In the genomic region with DNA sequence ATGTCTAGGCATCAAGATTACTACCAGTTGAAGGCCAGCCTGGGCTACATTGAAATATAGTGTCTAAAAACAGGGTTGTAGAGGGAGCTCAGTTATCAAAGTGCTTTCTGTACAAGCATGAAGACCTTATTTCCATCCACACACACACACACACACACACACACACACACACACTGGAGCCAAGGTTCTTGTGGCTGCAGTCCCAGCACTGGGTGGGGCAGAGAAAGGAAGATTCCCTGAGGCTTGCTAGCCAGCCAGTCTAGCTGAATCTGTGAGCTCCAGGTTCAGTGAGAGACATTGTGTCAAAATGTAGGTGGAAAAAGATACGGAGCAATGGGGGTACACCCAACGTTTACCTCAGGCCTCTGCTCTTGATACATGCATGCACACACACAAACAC, we compare ENCODE assay signal across 14 mouse cellular contexts. TPM values are rescaled to one million over a fixed set of nuclear protein-coding genes. Genes with fewer than 3 reads are reported as not detected.
DNase-seq lines count a peak whose midpoint lies in the region; ATAC-seq and TF ChIP-seq lines count a peak whose summit lies in the region.
"Had no signal": no experiment of that assay in that cellular context is flagged by ENCODE, and none has a peak within 500 bp of the region (broad histone marks: within the 10 kb centered on the region; RNA-seq: fewer than 3 reads in every experiment).

No protein-coding gene starts in this region.

- no peak overlapping the region for H3K9ac ChIP-seq in kidney, embryonic 15.5 days
- peak overlapping the region; percentile 2; the same call in 1 of the 2 replicates for H3K9ac ChIP-seq in hindbrain, embryonic 16.5 days (ENCODE audit: low read depth, low read length)
- H3K9ac ChIP-seq: limb, embryonic 13.5 days had no signal

- no peak overlapping the region for H3K4me2 ChIP-seq in kidney, embryonic 15.5 days
- H3K4me2 ChIP-seq in hindbrain, embryonic 16.5 days (ENCODE audit: low read length) = no peak overlapping the region
- H3K4me2 ChIP-seq: limb, embryonic 13.5 days had no signal

- WGBS in kidney, embryonic 15.5 days = 68% methylated on average over 2 of the region's 2 CpGs
- WGBS in hindbrain, embryonic 16.5 days = 61% methylated on average over 2 of the region's 2 CpGs

- H3K4me1 ChIP-seq in kidney, embryonic 15.5 days = peaks cover 49% of the 10 kb centered on the region
- peaks cover 10% of the 10 kb centered on the region for H3K4me1 ChIP-seq in hindbrain, embryonic 16.5 days (ENCODE audit: control insufficient read depth, insufficient read depth, low read depth, low read length)

- TF ChIP-seq CTCF in brain, embryonic 14.5 days (IDR thresholded peaks at IDR 0.05; ENCODE audit: borderline replicate concordance, extremely low read depth, insufficient read depth, insufficient read length) = no peak

- no peak overlapping the region for H3K4me3 ChIP-seq in kidney, embryonic 15.5 days (replicated peaks)
- no peak overlapping the region for H3K4me3 ChIP-seq in hindbrain, embryonic 16.5 days (ENCODE audit: low read length)
- H3K4me3 ChIP-seq: limb, embryonic 13.5 days had no signal

- no peak for DNase-seq in frontal cortex, adult 2 months (ENCODE audit: extremely low spot score in 1 of 2, low spot score in 1 of 2)
- no peak for DNase-seq in kidney, postnatal 14 days
- peak; percentile 62 for DNase-seq in brain, embryonic 14.5 days (ENCODE audit: low read depth)
- no peak for DNase-seq in cerebellum, adult 11-12 months
- DNase-seq in left cerebral cortex, adult 11 months (ENCODE audit: low spot score) = no peak
- DNase-seq: adrenal gland, postnatal 36 days; lung, postnatal 36 days; right cerebral cortex, adult 18-20 months had no signal

- 0 out of 2 replicates have a peak, but pooled peaks have one; percentile 21 for ATAC-seq in frontal cortex, adult (ENCODE audit: low TSS enrichment)
- no peak for ATAC-seq in kidney, embryonic 15.5 days (replicated peaks; ENCODE audit: low FRiP score)
- no peak for ATAC-seq in hindbrain, embryonic 16.5 days
- ATAC-seq: intestine, embryonic 16.5 days; Patski had no signal

- no peaks in the 10 kb centered on the region for H3K9me3 ChIP-seq in kidney, embryonic 15.5 days (replicated peaks)
- no peaks in the 10 kb centered on the region for H3K9me3 ChIP-seq in hindbrain, embryonic 16.5 days (ENCODE audit: control insufficient read depth, low read length)
- H3K9me3 ChIP-seq: limb, embryonic 13.5 days had no signal

- peaks cover 12% of the 10 kb centered on the region for H3K27me3 ChIP-seq in kidney, embryonic 15.5 days
- H3K27me3 ChIP-seq in hindbrain, embryonic 16.5 days (replicated peaks; ENCODE audit: control insufficient read depth, insufficient read depth, low read length) = peaks cover 5% of the 10 kb centered on the region
- H3K27me3 ChIP-seq: Patski had no signal

- peak overlapping the region; percentile 70 for H3K27ac ChIP-seq in kidney, embryonic 15.5 days
- H3K27ac ChIP-seq in hindbrain, embryonic 16.5 days (ENCODE audit: low read depth, low read length) = peak overlapping the region; percentile 46; the same call in 1 of the 2 replicates
- H3K27ac ChIP-seq: limb, embryonic 13.5 days had no signal

- H3K36me3 ChIP-seq in kidney, embryonic 15.5 days = peaks cover 28% of the 10 kb centered on the region
- H3K36me3 ChIP-seq in hindbrain, embryonic 16.5 days (ENCODE audit: control insufficient read depth, insufficient read depth, low read length) = peaks cover 3% of the 10 kb centered on the region; the same call in 1 of the 2 replicates

- no peak for TF ChIP-seq POLR2A in brain, embryonic 14.5 days (IDR thresholded peaks at IDR 0.05; ENCODE audit: borderline replicate concordance, extremely low read depth, insufficient read depth, insufficient read length, poor library complexity, severe bottlenecking)

RNA-seq across cellular contexts. Expression of a gene that starts 8.0 kb away (rescaled TPM):
- polyA plus RNA-seq in frontal cortex, adult 2 months (2012; rRNA removed) = 134 and 136 TPM in 2 replicates
- polyA plus RNA-seq in kidney, embryonic 15.5 days (2015; fragmentation: Nextera tagmentation; extraction: Ambion mirVana) = 9.5 and 16.8 TPM in 2 replicates
- polyA plus RNA-seq in brain, embryonic 14.5 days (2012; rRNA removed) = 42.4 and 48.3 TPM in 2 replicates
- polyA plus RNA-seq in hindbrain, embryonic 16.5 days (2015; fragmentation: Nextera tagmentation; extraction: Ambion mirVana) = 9.4 and 12.3 TPM in 2 replicates

RNA-seq across cellular contexts. Expression of a gene that starts 18.3 kb away (rescaled TPM):
- polyA plus RNA-seq in frontal cortex, adult 2 months (2012; rRNA removed) = 11.0 and 11.9 TPM in 2 replicates
- 0.76 and 1.0 TPM in 2 replicates for polyA plus RNA-seq in kidney, embryonic 15.5 days (2015; fragmentation: Nextera tagmentation; extraction: Ambion mirVana)
- 9.6 and 24.5 TPM in 2 replicates for polyA plus RNA-seq in brain, embryonic 14.5 days (2012; rRNA removed)
- 2.0 and 2.9 TPM in 2 replicates for polyA plus RNA-seq in hindbrain, embryonic 16.5 days (2015; fragmentation: Nextera tagmentation; extraction: Ambion mirVana)

RNA-seq across cellular contexts. Expression of a gene that starts 28.1 kb away (rescaled TPM):
- 7.4 and 7.7 TPM in 2 replicates for polyA plus RNA-seq in frontal cortex, adult 2 months (2012; rRNA removed)
- 2.7 and 3.3 TPM in 2 replicates for polyA plus RNA-seq in kidney, embryonic 15.5 days (2015; fragmentation: Nextera tagmentation; extraction: Ambion mirVana)
- polyA plus RNA-seq in brain, embryonic 14.5 days (2012; rRNA removed) = 4.7 and 5.3 TPM in 2 replicates
- polyA plus RNA-seq in hindbrain, embryonic 16.5 days (2015; fragmentation: Nextera tagmentation; extraction: Ambion mirVana) = 3.1 and 4.4 TPM in 2 replicates

RNA-seq across cellular contexts. Expression of a gene that starts 34.7 kb away (rescaled TPM):
- 70.7 and 83.9 TPM in 2 replicates for polyA plus RNA-seq in frontal cortex, adult 2 months (2012; rRNA removed)
- 157 and 162 TPM in 2 replicates for polyA plus RNA-seq in kidney, embryonic 15.5 days (2015; fragmentation: Nextera tagmentation; extraction: Ambion mirVana)
- 95.5 and 107 TPM in 2 replicates for polyA plus RNA-seq in brain, embryonic 14.5 days (2012; rRNA removed)
- polyA plus RNA-seq in hindbrain, embryonic 16.5 days (2015; fragmentation: Nextera tagmentation; extraction: Ambion mirVana) = 107 and 110 TPM in 2 replicates

RNA-seq across cellular contexts. Expression of a gene that starts 35.2 kb away (rescaled TPM):
- 15.3 and 16.7 TPM in 2 replicates for polyA plus RNA-seq in frontal cortex, adult 2 months (2012; rRNA removed)
- polyA plus RNA-seq in kidney, embryonic 15.5 days (2015; fragmentation: Nextera tagmentation; extraction: Ambion mirVana) = 13.5 and 14.4 TPM in 2 replicates
- polyA plus RNA-seq in brain, embryonic 14.5 days (2012; rRNA removed) = 18.3 and 20.8 TPM in 2 replicates
- polyA plus RNA-seq in hindbrain, embryonic 16.5 days (2015; fragmentation: Nextera tagmentation; extraction: Ambion mirVana) = 24.0 and 26.3 TPM in 2 replicates
